Mouse (Mus musculus) kidney, adult 2 months (tissue): ENCODE measurements around the gene Srrm2. TPM values are rescaled to one million over a fixed set of nuclear protein-coding genes. Genes with fewer than 3 reads are reported as not detected.

ENCODE experiments used
- DNase-seq: peaks from one replicate; pipeline ENCODE4 v3.0.0; 2021
- H3K27ac ChIP-seq: fragments of 200-500 bp; 2 replicates; pipeline ENCODE4 v1.5.1; 2012; ENCODE audit warnings: low read depth, low read length, control low read depth, inconsistent platforms; ENCODE audit not compliant: insufficient read depth
- H3K27me3 ChIP-seq: fragments of 200-500 bp; replicated peaks from 2 replicates; pipeline ENCODE4 v1.6.1; 2012; ENCODE audit warnings: mild to moderate bottlenecking, moderate library complexity, low read length, inconsistent platforms; ENCODE audit not compliant: control insufficient read depth, insufficient read depth
- H3K36me3 ChIP-seq: fragments of 200-500 bp; 2 replicates; pipeline ENCODE4 v1.6.1; 2012; ENCODE audit warnings: mild to moderate bottlenecking, moderate library complexity, low read length, inconsistent platforms; ENCODE audit not compliant: control insufficient read depth, insufficient read depth
- H3K4me1 ChIP-seq: fragments of 200-500 bp; 2 replicates; pipeline ENCODE4 v1.6.1; 2011; ENCODE audit warnings: low read length; ENCODE audit not compliant: control insufficient read depth, insufficient read depth
- H3K4me3 ChIP-seq: fragments of 200-500 bp; 2 replicates; pipeline ENCODE4 v1.5.1; 2011; ENCODE audit warnings: mild to moderate bottlenecking, low read depth, low read length, control low read depth; ENCODE audit not compliant: insufficient read depth
- CTCF ChIP-seq: fragments of 200-500 bp; conservative IDR thresholded peaks from 2 replicates; pipeline ENCODE4 v1.5.1; 2011; ENCODE audit warnings: low read depth, mild to moderate bottlenecking, control low read depth, low read length, moderate library complexity, mixed read lengths; ENCODE audit not compliant: insufficient read depth, insufficient read length
- POLR2A ChIP-seq: fragments of 200-500 bp; IDR thresholded peaks from one replicate; pipeline ENCODE4 v1.6.1; 2011; ENCODE audit warnings: low read depth, low read length, control low read depth
- WGBS: fragments of 180-500 bp; shearing (Covaris S2); methylation state at CpG from one replicate; pipeline ENCODE4 v1.1.7; 2018; 5-methylcytosine and 5-hydroxymethylcytosine counted together
- polyA plus RNA-seq: library from polyadenylated mRNA; depleted of rRNA; stranded (reverse); fragments of >200 nt; gene quantifications from 2 replicates; pipeline ENCODE4 v1.2.3, GENCODE M21; 2012

The Srrm2 gene
- polyA plus RNA-seq, 1 experiment, result 394 TPM

DNA sequence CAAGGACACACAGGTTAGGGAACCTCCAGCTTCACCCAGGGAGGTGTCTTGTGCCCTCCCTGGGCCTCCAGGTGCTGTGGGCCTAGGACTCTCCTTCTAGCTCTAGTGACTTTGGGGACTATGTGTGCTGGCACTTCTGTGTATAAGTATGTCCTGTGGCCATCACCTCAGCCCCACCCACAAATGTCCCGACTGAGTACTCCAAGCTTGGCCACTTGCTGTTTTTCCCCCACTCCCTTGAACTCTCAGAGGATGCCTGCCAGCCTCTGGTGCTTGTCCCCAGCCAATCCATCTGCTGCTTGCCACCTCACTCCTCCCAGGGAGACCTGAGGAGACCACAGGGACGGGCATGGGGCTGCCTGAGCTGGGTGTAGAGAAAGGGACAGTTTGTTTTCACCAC lies 11.9 kb upstream of the Srrm2 start:
- no peak overlapping the region for H3K4me3 ChIP-seq
- H3K4me1 ChIP-seq, result no peaks in the 10 kb centered on the region; the same call in 1 of the 2 replicates
- H3K27me3 ChIP-seq, result no peaks in the 10 kb centered on the region
- 60% methylated on average over 2 of the region's 2 CpGs for WGBS
- no peaks in the 10 kb centered on the region for H3K36me3 ChIP-seq
- no peak for DNase-seq
- no peak overlapping the region for H3K27ac ChIP-seq
- TF ChIP-seq POLR2A (no peak), CTCF (no peak)

DNA sequence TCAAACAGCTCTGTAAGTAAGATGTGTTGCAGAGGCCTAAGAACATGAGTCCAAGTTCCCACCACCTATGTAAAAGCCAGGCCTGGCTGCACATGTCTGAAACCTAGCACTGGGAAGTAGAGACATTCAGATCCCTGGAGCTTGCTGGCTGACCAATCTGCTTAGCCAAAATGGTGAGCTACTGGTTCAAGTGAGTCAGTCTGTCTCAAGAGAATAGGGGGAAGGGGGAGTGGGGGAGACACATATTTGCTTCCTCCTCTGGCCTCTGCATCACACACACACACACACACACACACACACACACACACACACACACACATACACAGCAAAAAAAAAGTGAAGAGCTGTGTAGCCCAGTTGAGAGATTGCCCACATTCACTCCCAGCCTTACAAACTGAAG lies 7.0 kb upstream of the Srrm2 start:
- H3K4me3 ChIP-seq, result no peak overlapping the region
- no peaks in the 10 kb centered on the region for H3K27me3 ChIP-seq
- TF ChIP-seq POLR2A (no peak), CTCF (no peak)
- H3K27ac ChIP-seq, result no peak overlapping the region
- no peaks in the 10 kb centered on the region for H3K36me3 ChIP-seq
- H3K4me1 ChIP-seq, result peaks cover 6% of the 10 kb centered on the region; the same call in 1 of the 2 replicates
- no peak for DNase-seq

DNA sequence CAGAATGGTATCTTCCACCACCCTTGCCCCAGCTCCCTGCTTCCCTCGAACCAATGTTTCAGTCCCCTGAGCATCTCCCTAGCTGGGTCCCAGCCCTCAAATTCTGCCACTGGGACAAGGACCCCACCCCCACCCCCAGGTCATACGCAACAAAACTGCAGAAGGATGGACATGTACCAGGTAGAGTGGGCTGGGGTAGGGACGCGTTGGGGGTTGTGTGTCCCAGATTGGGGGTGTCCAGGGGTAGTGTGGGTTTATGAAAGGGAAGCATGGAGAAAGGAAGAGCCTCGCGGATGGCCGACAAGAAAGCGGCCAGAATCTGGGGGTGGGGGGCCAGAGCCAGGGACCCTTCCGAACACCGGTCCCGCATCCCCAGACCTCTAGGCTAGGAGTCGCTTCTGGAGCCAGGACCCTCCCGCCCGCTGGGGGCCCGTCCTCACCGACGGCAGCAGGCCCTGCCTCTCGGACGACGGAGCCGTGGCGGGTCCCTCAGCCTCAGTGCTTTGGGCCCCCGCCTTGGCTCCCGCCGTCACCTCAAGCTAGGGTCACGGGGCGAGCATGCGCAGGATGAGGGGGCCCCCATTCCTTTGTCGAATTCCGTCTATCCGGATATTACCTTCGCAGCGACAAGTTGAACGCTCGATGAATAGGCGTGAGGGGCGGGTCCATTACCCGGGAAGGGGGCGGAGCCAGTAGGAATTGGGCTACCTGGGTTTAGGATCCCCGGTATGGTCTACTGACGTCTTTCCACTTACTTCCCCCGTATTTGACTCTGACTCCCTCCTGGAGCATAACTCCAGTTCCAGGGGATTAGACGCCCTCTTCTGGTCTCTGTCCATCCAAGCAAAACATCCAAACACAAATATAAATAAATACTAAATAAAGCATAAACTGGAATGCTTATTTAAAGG lies 4.5 kb upstream of the Srrm2 start, which contains the start of gene Flywch2:
Gene Flywch2, minus strand, starts transcription at position 521 of the 911 bp plus-strand sequence.
- peak; percentile 89 for DNase-seq
- no peaks in the 10 kb centered on the region for H3K36me3 ChIP-seq
- H3K4me3 ChIP-seq, result peak within 1 kb of the TSS; percentile 59
- peak within 1 kb of the TSS; percentile 41; the same call in 1 of the 2 replicates for H3K27ac ChIP-seq
- 4% methylated on average over 43 of the region's 43 CpGs for WGBS
- no peaks in the 10 kb centered on the region for H3K27me3 ChIP-seq
- peaks cover 6% of the 10 kb centered on the region; the same call in 1 of the 2 replicates for H3K4me1 ChIP-seq
- TF ChIP-seq CTCF, result 0 out of 2 replicates have a peak, but pooled peaks have one; percentile 6
- TF ChIP-seq POLR2A, result no peak

DNA sequence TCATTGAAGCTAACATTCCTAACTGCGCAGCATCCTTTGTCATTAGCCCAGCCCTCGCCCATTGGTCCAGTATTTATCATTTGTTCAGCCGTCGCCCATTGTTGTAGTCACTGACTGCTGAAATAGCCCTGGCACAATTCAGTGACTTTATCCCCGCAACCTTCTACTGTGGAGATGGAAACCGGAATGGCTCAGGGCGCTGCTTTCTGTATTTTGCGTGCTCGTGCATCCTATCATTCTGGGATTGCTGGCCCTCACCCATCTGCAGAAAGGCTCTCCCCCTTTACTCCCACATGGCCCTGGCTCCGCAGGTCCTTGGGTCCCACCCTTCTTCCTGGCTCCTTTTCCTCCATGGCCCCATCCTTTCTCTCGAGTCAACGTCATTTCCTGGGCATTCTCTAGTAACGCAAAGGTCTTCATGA lies 3.8 kb upstream of the Srrm2 start:
- WGBS, result 14% methylated on average over 13 of the region's 13 CpGs
- Histone ChIP-seq H3K27ac (peak overlapping the region; percentile 41; the same call in 1 of the 2 replicates), H3K4me1 (peaks cover 6% of the 10 kb centered on the region; the same call in 1 of the 2 replicates), H3K27me3 (no peaks in the 10 kb centered on the region), H3K4me3 (peak overlapping the region; percentile 59), H3K36me3 (no peaks in the 10 kb centered on the region)
- peak; percentile 30 for DNase-seq
- no peak for TF ChIP-seq POLR2A

DNA sequence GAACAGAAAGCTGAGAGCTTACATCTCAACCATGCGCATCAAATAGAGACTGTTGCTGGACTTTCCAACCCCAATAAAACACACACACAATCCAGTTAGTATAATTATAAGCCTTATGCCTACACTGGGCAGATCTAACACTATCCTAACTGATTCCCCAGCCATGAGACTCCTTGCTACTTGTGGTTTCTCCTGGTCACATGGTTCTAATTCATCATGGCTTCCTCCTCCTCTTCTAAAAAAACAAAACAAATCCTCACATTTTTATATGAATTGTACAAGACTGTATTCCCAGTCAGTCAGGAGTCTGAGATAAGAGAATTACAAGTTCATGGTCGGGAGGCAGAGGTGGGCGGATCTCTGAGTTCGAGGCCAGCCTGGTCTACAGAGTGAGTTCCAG lies 1.4 kb upstream of the Srrm2 start:
- no peaks in the 10 kb centered on the region for H3K36me3 ChIP-seq
- H3K27me3 ChIP-seq, result no peaks in the 10 kb centered on the region
- H3K4me3 ChIP-seq, result no peak overlapping the region
- no peak for DNase-seq
- no peak overlapping the region for H3K27ac ChIP-seq
- TF ChIP-seq POLR2A, result no peak
- no peak for TF ChIP-seq CTCF
- 95% methylated on average over 4 of the region's 4 CpGs for WGBS
- H3K4me1 ChIP-seq, result peaks cover 6% of the 10 kb centered on the region; the same call in 1 of the 2 replicates

DNA sequence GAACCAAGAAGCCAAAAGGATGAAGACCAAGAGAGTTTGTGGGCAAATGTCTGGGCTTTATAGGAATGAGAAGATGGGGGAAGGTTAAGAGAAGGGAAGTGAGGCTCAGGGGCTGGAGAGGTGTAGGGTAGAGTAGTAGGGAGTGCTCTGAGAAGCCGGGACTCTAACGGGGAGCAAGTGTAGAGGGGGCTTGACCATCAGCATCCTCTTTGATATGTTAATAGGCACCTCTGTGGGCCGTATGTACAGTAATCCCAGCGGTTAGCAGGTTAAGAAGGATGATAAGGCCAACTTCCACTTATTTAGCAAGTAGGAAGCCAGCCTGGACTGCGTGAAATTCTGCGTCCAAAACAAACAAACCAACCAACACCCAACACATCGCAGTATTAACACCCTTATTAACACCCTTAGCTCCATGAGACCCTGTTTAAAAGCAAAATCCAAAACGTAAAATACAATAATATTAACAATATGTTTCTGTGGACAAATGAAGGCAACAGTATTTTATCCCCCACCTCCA lies 523 bp upstream of the Srrm2 start:
- Histone ChIP-seq H3K36me3 (no peaks in the 10 kb centered on the region), H3K4me1 (peaks cover 6% of the 10 kb centered on the region; the same call in 1 of the 2 replicates), H3K27ac (peak overlapping the region; percentile 57; the same call in 1 of the 2 replicates), H3K27me3 (no peaks in the 10 kb centered on the region), H3K4me3 (peak overlapping the region; percentile 60)
- no peak for TF ChIP-seq CTCF
- TF ChIP-seq POLR2A, result no peak
- WGBS, result 37% methylated on average over 8 of the region's 8 CpGs
- no peak for DNase-seq

DNA sequence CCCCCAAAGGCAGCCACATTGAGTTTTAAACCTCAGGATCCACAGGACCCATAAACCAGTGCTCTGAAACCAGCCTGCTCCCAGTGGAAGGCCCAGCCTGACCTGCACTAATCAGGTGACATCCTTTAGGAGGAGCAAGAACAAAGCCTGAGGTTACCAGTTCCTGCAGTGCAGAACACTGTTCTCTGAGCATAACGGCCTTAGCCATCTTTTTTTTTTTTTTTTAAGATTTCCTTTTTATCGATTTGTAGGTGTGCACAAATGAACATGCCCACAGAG lies 686 bp downstream of the Srrm2 start:
- no peaks in the 10 kb centered on the region for H3K27me3 ChIP-seq
- peaks cover 4% of the 10 kb centered on the region; the same call in 1 of the 2 replicates for H3K4me1 ChIP-seq
- H3K36me3 ChIP-seq, result no peaks in the 10 kb centered on the region
- TF ChIP-seq CTCF (no peak), POLR2A (no peak)
- H3K27ac ChIP-seq, result peak overlapping the region; percentile 57
- DNase-seq, result peak; percentile 29
- H3K4me3 ChIP-seq, result peak overlapping the region; percentile 60
- 43% methylated on average over 2 of the region's 2 CpGs for WGBS
